Mouse (Mus musculus): Measurements from ENCODE around the gene Sh3glb1.

- no peak for TF ChIP-seq CTCF (IDR thresholded peaks at IDR 0.05; ENCODE audit: borderline replicate concordance, control insufficient read depth, extremely low read depth, insufficient read depth, low read length, poor library complexity)
- no peak for TF ChIP-seq POLR2A (IDR thresholded peaks at IDR 0.05; ENCODE audit: control insufficient read depth, extremely low read depth, insufficient read depth, low read length, poor library complexity)
Measured at GRCm38 (mm10) chr3:144723455-144723854, 3.3 kb upstream of the Sh3glb1 start.
